Mouse (Mus musculus) T-helper 1 cell (primary cell): ENCODE results near the gene Ston2.
"Not testable (repeated sequence)": the region's sequence is repeated elsewhere in the genome, so short reads cannot be mapped to it uniquely, and the experiment has no call there.

Experiments
- in situ Hi-C: fragments of 300-600 bp; cut with MboI, MseI; formaldehyde crosslinking; loops from one replicate; pipeline ENCODE4 v1.15.1; 2025; ENCODE audit warnings: high pct_unique_total_duplicates

The Ston2 gene

GRCm38 (mm10) chr12:91791822-91792221 is 3.6 kb upstream of the Ston2 start:
- in situ Hi-C loops, result loop anchor here (5.0 kb wide), 2 partner anchors 150 to 380 kb away; no protein-coding TSS in a partner anchor

GRCm38 (mm10) chr12:91789801-91790200 is 1.6 kb upstream of the Ston2 start:
- in situ Hi-C loops, result loop anchor here (5.0 kb wide), 2 partner anchors 148 to 378 kb away; no protein-coding TSS in a partner anchor

GRCm38 (mm10) chr12:91788446-91788845 is 259 bp upstream of the Ston2 start:
- in situ Hi-C loops, result not testable (repeated sequence)

GRCm38 (mm10) chr12:91786355-91786754 is 1.8 kb downstream of the Ston2 start:
- in situ Hi-C loops, result no loop called here

- in situ Hi-C loops, result no loop called here
These were observed 6.8 kb downstream of the Ston2 start for GRCm38 (mm10) chr12:91781432-91781831.

- in situ Hi-C loops, result no loop called here
These were observed 7.7 kb downstream of the Ston2 start for GRCm38 (mm10) chr12:91780531-91780930.

GRCm38 (mm10) chr12:91779004-91779365 is 9.2 kb downstream of the Ston2 start:
- in situ Hi-C loops, result no loop called here

GRCm38 (mm10) chr12:91778211-91779003 is 9.8 kb downstream of the Ston2 start:
- in situ Hi-C loops, result no loop called here

- in situ Hi-C loops, result no loop called here
These were observed 11.8 kb downstream of the Ston2 start for GRCm38 (mm10) chr12:91776342-91776741.

GRCm38 (mm10) chr12:91774811-91775284 is 13.3 kb downstream of the Ston2 start:
- in situ Hi-C loops, result no loop called here

GRCm38 (mm10) chr12:91768871-91769270 is 19.3 kb downstream of the Ston2 start:
- in situ Hi-C loops, result no loop called here

- in situ Hi-C loops, result no loop called here
These were observed 20.0 kb downstream of the Ston2 start for GRCm38 (mm10) chr12:91768176-91768575.

- in situ Hi-C loops, result no loop called here
These were observed 21.7 kb downstream of the Ston2 start for GRCm38 (mm10) chr12:91766338-91767107.

- in situ Hi-C loops, result no loop called here
These were observed 22.7 kb downstream of the Ston2 start for GRCm38 (mm10) chr12:91765504-91765903.

GRCm38 (mm10) chr12:91765054-91765453 is 23.1 kb downstream of the Ston2 start:
- in situ Hi-C loops, result no loop called here

GRCm38 (mm10) chr12:91764471-91764870 is 23.7 kb downstream of the Ston2 start:
- in situ Hi-C loops, result no loop called here

- in situ Hi-C loops, result no loop called here
These were observed 28.4 kb downstream of the Ston2 start for GRCm38 (mm10) chr12:91759836-91760235.

GRCm38 (mm10) chr12:91757854-91758562 is 30.2 kb downstream of the Ston2 start:
- in situ Hi-C loops, result no loop called here

GRCm38 (mm10) chr12:91756562-91757166 is 31.5 kb downstream of the Ston2 start:
- in situ Hi-C loops, result no loop called here

GRCm38 (mm10) chr12:91754606-91755005 is 33.6 kb downstream of the Ston2 start:
- in situ Hi-C loops, result no loop called here

- in situ Hi-C loops, result no loop called here
These were observed 35.5 kb downstream of the Ston2 start for GRCm38 (mm10) chr12:91752711-91753110.
